Mouse (Mus musculus) layer of hippocampus, postnatal 25 days (tissue): Measurements from ENCODE around the gene Sirt1. TPM values are rescaled to one million over a fixed set of nuclear protein-coding genes. Genes with fewer than 3 reads are reported as not detected.
"Not testable (repeated sequence)": the region's sequence is repeated elsewhere in the genome, so short reads cannot be mapped to it uniquely, and the experiment has no call there.

ENCODE experiments used
- DNase-seq, 2 experiments: peaks; one replicate each; pipeline ENCODE4 v3.0.0; 2022; ENCODE audit warnings: mixed read lengths in 2 of 2, low spot score in 1 of 2; ENCODE audit errors: extremely low spot score in 1 of 2
- total RNA-seq, 2 experiments: library from RNA; stranded (reverse); gene quantifications; 2 replicates each; pipeline ENCODE4 v1.2.3; 2021

The Sirt1 gene
- total RNA-seq, 2 experiments from 2014 or later, result 12.5 to 14.2 TPM

- DNase-seq, result no peak
Measured at GRCm38 (mm10) chr10:63396963-63397362, 15.5 kb upstream of the Sirt1 start.

GRCm38 (mm10) chr10:63388948-63389347, 7.4 kb upstream of the Sirt1 start:
- no peak for DNase-seq

GRCm38 (mm10) chr10:63386991-63387390, 5.5 kb upstream of the Sirt1 start:
- DNase-seq, result no peak

- DNase-seq, result peak; percentile 65 to 80
Measured at GRCm38 (mm10) chr10:63386444-63386843, 4.9 kb upstream of the Sirt1 start.

GRCm38 (mm10) chr10:63385897-63386296, 4.4 kb upstream of the Sirt1 start:
- not testable (repeated sequence) for DNase-seq

- peak; percentile 40 to 61 for DNase-seq
Measured at GRCm38 (mm10) chr10:63382372-63383279, 1.1 kb upstream of the Sirt1 start, which contains the start of gene Dnajc12. Dnajc12 (plus strand) TSS chr10:63382443.

GRCm38 (mm10) chr10:63378948-63379680, 2.4 kb downstream of the Sirt1 start:
- DNase-seq, result no peak

- DNase-seq, result peak; percentile 35 to 59
Measured at GRCm38 (mm10) chr10:63377468-63377867, 4.0 kb downstream of the Sirt1 start.

- no peak for DNase-seq
Measured at GRCm38 (mm10) chr10:63376303-63376702, 5.2 kb downstream of the Sirt1 start.

- DNase-seq, result no peak
Measured at GRCm38 (mm10) chr10:63368041-63368440, 13.5 kb downstream of the Sirt1 start.

GRCm38 (mm10) chr10:63367386-63367785, 14.1 kb downstream of the Sirt1 start:
- no peak for DNase-seq

GRCm38 (mm10) chr10:63365918-63366455, 15.5 kb downstream of the Sirt1 start:
- no peak for DNase-seq

GRCm38 (mm10) chr10:63360502-63360901, 21.0 kb downstream of the Sirt1 start:
- no peak for DNase-seq

- DNase-seq, result no peak
Measured at GRCm38 (mm10) chr10:63352111-63352510, 29.4 kb downstream of the Sirt1 start.

- not testable (repeated sequence) for DNase-seq
Measured at GRCm38 (mm10) chr10:63351099-63351498, 30.4 kb downstream of the Sirt1 start.

- no peak for DNase-seq
Measured at GRCm38 (mm10) chr10:63350666-63351065, 30.8 kb downstream of the Sirt1 start.

- DNase-seq, result no peak
Measured at GRCm38 (mm10) chr10:63348291-63348690, 33.2 kb downstream of the Sirt1 start.

- no peak for DNase-seq
Measured at GRCm38 (mm10) chr10:63344751-63345150, 36.8 kb downstream of the Sirt1 start.

- no peak for DNase-seq
Measured at GRCm38 (mm10) chr10:63341351-63341750, 40.2 kb downstream of the Sirt1 start.

GRCm38 (mm10) chr10:63338914-63339643, 42.4 kb downstream of the Sirt1 start:
- peak; percentile 79 to 80 for DNase-seq
